Mouse (Mus musculus) heart, embryonic 15.5 days (tissue): ENCODE results near the gene Trim44. TPM values are rescaled to one million over a fixed set of nuclear protein-coding genes. Genes with fewer than 3 reads are reported as not detected.

Experiments
- ATAC-seq: fragments of 200-750 bp; cut with Nextera tagmentation; replicated peaks from 2 replicates; pipeline ENCODE4 v1.8.0; 2017; ENCODE audit warnings: low read depth, moderate TSS enrichment; ENCODE audit not compliant: insufficient number of reproducible peaks, insufficient read depth, low FRiP score
- H3K27ac ChIP-seq: fragments of 300-500 bp; sonication (generic); 2 replicates; pipeline ENCODE4 v1.5.1; 2015; ENCODE audit warnings: mild to moderate bottlenecking, inconsistent platforms
- H3K27me3 ChIP-seq: fragments of 300-500 bp; sonication (generic); 2 replicates; pipeline ENCODE4 v1.6.1; 2015; ENCODE audit warnings: inconsistent platforms
- H3K36me3 ChIP-seq: fragments of 300-500 bp; sonication (generic); 2 replicates; pipeline ENCODE4 v1.6.1; 2015; ENCODE audit warnings: mild to moderate bottlenecking, inconsistent platforms
- H3K4me1 ChIP-seq: fragments of 300-500 bp; sonication (generic); replicated peaks from 2 replicates; pipeline ENCODE4 v1.6.1; 2015; ENCODE audit warnings: inconsistent platforms
- H3K4me2 ChIP-seq: fragments of 300-500 bp; sonication (generic); 2 replicates; pipeline ENCODE4 v1.6.1; 2015; ENCODE audit warnings: inconsistent platforms, mild to moderate bottlenecking, moderate library complexity
- H3K4me3 ChIP-seq: fragments of 300-500 bp; sonication (generic); 2 replicates; pipeline ENCODE4 v1.5.1; 2015; ENCODE audit warnings: mild to moderate bottlenecking, inconsistent platforms
- H3K9ac ChIP-seq: fragments of 300-500 bp; sonication (generic); 2 replicates; pipeline ENCODE4 v1.6.1; 2015; ENCODE audit warnings: mild to moderate bottlenecking, inconsistent platforms
- H3K9me3 ChIP-seq: fragments of 300-500 bp; sonication (generic); replicated peaks from 2 replicates; pipeline ENCODE4 v1.6.1; 2016; ENCODE audit warnings: inconsistent platforms
- WGBS: fragments of 180-500 bp; shearing (Covaris S2); methylation state at CpG from one replicate; pipeline ENCODE4 v1.1.7; 2015; ENCODE audit warnings: mixed read lengths; 5-methylcytosine and 5-hydroxymethylcytosine counted together
- polyA plus RNA-seq: library from polyadenylated mRNA; unstranded; fragments of >200 nt; fragmentation: Nextera tagmentation; extraction: Ambion mirVana; gene quantifications from 2 replicates; pipeline ENCODE4 v1.2.1, GENCODE M21; 2015

The Trim44 gene
- polyA plus RNA-seq, result 22.5 and 25.2 TPM in 2 replicates

DNA sequence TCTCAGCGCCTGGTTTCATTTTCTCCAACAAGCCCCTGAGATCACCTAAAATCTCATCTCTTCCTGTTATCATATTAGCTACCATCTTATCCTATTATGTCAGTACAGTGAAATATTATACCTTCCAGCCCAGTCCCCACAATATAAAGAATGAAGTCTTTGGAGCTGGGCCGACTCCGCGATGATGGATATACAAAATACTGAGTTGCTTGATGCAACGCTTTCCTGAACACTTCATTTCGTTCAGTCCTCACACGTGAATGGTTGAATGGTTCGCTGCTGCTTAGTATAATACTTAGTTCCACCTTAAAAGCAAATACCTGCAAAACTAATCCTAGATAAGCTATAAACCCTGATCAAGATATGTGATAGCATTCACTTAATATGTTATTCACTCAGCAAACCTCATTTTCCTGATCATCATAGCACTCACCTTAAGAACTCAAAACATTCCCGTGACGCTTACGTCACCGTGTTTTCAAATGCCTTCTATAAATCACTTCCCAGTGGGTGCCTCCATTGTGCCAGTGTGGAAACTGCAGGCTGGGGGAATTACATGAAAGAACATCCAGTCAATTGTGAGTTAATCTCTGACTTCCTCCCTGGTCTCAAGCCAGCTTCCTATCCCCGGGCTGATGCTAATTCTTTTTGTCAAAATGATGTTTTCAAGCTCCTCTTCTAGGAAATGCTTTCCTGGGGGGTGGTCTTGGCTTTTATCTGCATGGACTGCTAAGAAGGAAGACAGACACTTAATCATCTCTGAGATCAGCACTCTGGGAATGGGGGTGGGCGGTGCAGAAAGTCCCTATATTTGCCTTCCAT is at the start of gene Trim44:
Gene Trim44 (minus strand): TSS at position 466 of the 822 bp plus-strand sequence.
- Histone ChIP-seq H3K36me3 (no peaks in the 10 kb centered on the region), H3K27me3 (no peaks in the 10 kb centered on the region), H3K9ac (no peak within 1 kb of the TSS), H3K27ac (no peak within 1 kb of the TSS), H3K4me3 (no peak within 1 kb of the TSS), H3K4me2 (peak within 1 kb of the TSS; percentile 37), H3K4me1 (peaks cover 19% of the 10 kb centered on the region), H3K9me3 (no peaks in the 10 kb centered on the region)
- no peak for ATAC-seq
- WGBS, result 44% methylated on average over 14 of the region's 14 CpGs

DNA sequence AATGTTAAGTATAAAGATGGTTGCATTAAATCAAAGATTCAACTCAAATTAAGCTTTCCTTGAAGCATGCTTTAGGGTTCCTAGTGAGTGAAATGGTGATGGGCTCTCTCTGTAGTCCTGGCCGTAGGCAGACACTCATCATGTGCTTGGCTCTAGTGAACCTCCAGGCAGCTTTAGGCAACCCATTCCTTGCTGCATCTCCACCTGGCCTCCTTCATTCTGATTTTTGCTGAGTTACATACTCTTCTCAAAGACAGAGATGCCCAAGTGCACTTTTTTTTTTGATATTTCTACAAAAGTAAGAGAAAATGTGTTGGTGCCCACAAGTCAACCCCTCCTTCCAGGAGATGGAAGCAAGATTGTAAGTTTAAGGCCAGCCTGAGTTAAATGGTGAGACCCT is 47.5 kb upstream of the Trim44 start:
- Histone ChIP-seq H3K4me1 (peaks cover 22% of the 10 kb centered on the region), H3K4me2 (no peak overlapping the region), H3K27me3 (peaks cover 68% of the 10 kb centered on the region), H3K27ac (no peak overlapping the region), H3K4me3 (no peak overlapping the region), H3K9ac (no peak overlapping the region), H3K36me3 (no peaks in the 10 kb centered on the region), H3K9me3 (no peaks in the 10 kb centered on the region)
- no peak for ATAC-seq
- WGBS, result 76% methylated on average over 1 of the region's 1 CpGs

DNA sequence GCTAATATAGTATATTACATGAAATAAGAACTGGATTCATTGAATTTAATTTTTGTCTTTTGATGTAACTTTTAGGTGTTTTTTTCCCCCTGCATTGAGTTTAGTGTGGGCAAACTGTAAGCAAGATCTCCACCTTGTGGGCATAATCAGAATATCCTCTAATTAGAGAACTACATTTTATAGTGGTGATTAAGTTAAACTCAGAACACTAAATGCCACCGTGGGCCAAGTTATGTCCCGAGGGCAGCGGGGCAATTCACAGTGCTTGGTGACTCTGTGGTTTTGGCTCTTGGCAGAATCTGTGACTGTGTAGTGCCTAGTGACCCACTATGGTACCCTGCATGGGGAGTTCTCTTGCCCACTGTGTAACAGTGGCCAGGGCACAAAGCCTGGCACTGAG is 45.8 kb upstream of the Trim44 start:
- no peak overlapping the region for H3K4me3 ChIP-seq
- peaks cover 29% of the 10 kb centered on the region for H3K4me1 ChIP-seq
- 29% methylated on average over 3 of the region's 3 CpGs for WGBS
- H3K9me3 ChIP-seq, result no peaks in the 10 kb centered on the region
- H3K9ac ChIP-seq, result no peak overlapping the region
- H3K4me2 ChIP-seq, result no peak overlapping the region
- no peaks in the 10 kb centered on the region for H3K36me3 ChIP-seq
- no peak for ATAC-seq
- H3K27ac ChIP-seq, result no peak overlapping the region
- H3K27me3 ChIP-seq, result peaks cover 53% of the 10 kb centered on the region

DNA sequence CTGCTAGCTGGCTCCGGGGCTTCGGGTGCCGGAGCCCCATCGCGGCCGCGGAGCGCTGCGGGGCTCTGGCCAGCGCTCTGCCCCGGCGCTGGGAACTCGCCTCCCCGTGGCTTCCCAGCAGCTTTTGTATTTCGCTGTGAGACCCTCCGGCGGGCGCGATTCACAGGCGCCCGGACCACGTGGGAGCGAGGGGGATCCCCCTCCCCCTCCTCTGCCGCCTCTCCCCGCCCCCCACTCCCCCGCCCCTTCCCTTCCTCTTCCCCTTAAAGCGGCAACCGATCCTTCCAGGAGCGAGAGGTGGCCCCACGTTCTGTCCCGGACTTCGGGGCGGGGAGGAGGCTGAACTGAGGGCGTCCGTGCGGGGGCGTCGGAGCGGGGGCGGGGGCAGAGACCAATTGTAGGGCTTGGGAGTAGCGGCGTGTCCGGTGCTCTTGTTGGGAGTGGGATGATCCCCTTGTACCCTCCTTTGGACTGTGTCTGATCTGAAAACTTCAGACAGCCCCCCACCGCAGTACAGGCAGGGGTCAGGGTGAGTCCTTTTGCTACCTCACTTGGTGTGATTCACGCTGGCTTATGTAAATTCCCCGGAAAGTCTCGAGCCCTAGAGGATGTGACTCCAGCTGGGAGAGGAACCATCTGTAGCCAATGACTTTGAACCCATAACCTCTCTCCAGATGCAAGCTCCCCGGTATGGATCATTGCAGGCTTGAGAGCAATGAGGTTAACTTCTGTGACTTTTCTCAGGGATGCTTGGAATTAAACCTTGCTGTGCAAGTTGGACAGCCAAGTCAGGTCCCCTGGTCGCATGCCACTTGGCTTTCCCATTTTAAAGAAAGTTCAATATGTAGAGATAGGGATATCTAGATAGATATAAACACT is 44.3 kb upstream of the Trim44 start, which contains the start of gene Fjx1:
Gene Fjx1 (minus strand): TSS at position 829 of the 879 bp plus-strand sequence.
- Histone ChIP-seq H3K4me1 (peaks cover 24% of the 10 kb centered on the region), H3K4me2 (peak within 1 kb of the TSS; percentile 99), H3K9ac (peak within 1 kb of the TSS; percentile 59), H3K9me3 (no peaks in the 10 kb centered on the region), H3K4me3 (peak within 1 kb of the TSS; percentile 60), H3K36me3 (no peaks in the 10 kb centered on the region), H3K27me3 (peaks cover 40% of the 10 kb centered on the region), H3K27ac (peak within 1 kb of the TSS; percentile 13; the same call in 1 of the 2 replicates)
- WGBS, result 1% methylated on average over 47 of the region's 49 CpGs
- peak; percentile 62 for ATAC-seq

DNA sequence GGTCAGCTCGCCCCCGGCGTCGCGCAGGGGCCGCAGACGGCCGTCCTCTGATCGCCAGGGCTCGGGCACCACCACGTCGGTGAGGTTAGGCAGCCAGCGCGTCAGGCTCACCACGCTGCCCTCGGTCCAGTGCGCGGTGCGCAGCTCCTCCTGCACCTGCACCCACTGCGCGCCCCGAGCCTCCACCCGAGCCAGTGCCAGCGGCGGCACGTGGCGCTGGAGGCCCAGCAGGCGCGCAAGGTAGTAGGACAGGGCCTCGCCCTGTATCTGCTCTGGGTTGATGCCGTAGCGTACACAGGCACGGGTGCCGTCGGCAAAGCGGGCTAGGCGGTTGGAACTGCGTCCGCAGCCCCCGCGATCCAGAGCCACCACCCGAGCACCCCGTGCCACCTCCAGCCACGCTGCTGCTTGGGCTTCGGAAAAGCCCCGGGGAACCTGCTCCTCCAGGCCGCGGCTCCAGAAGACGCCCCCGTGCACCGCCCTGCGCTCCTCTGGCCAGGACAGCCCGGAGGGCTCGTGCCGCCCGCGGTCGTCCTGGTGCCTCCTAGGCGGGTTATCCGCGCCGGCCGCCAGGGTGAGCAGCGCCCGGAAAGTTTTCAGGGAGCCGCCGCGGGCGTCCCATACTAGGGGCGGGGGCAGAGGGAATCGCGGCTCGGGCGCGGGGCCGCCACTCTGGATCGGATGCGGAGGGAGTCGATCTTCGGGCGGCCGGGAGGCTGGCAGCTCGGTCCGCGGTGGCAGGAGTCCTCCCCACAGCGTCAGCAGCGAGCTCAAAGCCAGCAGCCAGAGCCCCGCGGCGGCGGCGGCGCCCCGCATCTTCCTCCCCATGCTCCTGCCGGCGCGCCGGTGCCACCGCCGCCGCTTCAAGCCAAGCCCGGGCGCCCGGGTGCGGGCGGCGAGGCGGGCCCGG is 43.4 kb upstream of the Trim44 start:
- peak overlapping the region; percentile 13; the same call in 1 of the 2 replicates for H3K27ac ChIP-seq
- peaks cover 24% of the 10 kb centered on the region for H3K4me1 ChIP-seq
- H3K4me3 ChIP-seq, result peak overlapping the region; percentile 60
- H3K9me3 ChIP-seq, result no peaks in the 10 kb centered on the region
- peaks cover 32% of the 10 kb centered on the region; the same call in 1 of the 2 replicates for H3K27me3 ChIP-seq
- no peaks in the 10 kb centered on the region for H3K36me3 ChIP-seq
- peak overlapping the region; percentile 59 for H3K9ac ChIP-seq
- H3K4me2 ChIP-seq, result peak overlapping the region; percentile 99
- ATAC-seq, result peak; percentile 44
- under 1% methylated on average over 83 of the region's 109 CpGs for WGBS

DNA sequence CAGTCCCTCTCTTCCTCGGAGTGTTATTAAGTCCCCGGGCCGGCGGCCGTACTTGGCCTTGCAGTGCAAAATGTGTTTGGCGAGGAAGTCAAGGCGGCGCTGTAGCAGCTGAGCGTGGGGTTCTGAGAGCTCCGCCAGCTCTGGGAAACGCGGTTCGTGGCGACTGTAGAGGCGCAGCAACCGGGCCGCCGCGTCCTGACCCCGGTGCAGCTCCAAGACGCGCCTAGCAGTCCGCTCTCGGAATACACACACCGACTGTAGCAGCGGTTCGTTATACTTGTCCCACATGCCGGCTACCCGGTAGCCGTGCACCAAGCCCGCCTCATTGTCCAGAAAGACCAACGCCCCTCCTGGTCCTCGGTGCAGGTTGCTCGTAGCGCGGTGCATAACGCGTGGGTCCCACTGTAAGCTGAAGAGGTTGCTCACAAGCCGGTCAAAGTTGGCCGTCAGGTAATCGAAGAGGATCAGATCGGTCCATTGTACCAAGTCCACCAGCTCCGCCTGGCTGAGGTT is 42.7 kb upstream of the Trim44 start:
- Histone ChIP-seq H3K9me3 (no peaks in the 10 kb centered on the region), H3K4me3 (peak overlapping the region; percentile 60), H3K27me3 (peaks cover 26% of the 10 kb centered on the region; the same call in 1 of the 2 replicates), H3K4me2 (peak overlapping the region; percentile 99), H3K4me1 (peaks cover 24% of the 10 kb centered on the region), H3K9ac (peak overlapping the region; percentile 59), H3K27ac (no peak overlapping the region), H3K36me3 (no peaks in the 10 kb centered on the region)
- WGBS, result under 1% methylated on average over 43 of the region's 43 CpGs
- ATAC-seq, result peak; percentile 1; the same call in 1 of the 2 replicates

DNA sequence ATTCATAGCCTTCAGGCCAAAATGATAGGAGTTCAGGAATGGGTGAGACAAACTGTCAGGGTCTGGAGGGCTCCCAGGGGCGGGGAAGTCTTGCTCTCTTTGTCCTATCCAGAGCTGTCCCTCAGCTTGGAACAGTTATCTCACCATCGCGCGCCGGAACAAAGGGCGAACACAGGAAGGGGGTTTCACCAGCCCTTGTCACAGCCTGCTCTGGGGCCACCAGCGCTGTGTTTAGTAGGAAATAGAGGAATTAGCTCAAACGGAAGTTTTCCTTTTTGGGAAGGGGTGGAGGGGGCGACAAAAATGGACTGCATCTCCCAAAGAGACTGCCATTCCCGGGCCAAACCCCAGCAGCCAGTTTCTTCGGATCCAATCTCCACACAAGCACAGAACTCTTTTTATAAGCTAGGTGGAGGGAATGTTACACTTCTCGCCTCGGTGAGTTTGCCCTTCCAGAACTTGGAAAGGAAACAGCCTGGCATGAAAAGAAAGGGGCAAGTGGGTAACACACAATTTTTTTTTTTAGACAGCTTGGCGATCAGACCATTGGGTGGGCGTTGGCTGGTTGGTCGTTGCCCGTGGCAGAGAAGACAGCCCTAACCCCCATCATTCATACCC is 42.1 kb upstream of the Trim44 start:
- H3K27ac ChIP-seq, result no peak overlapping the region
- H3K4me1 ChIP-seq, result peaks cover 24% of the 10 kb centered on the region
- no peaks in the 10 kb centered on the region for H3K36me3 ChIP-seq
- H3K27me3 ChIP-seq, result peaks cover 20% of the 10 kb centered on the region; the same call in 1 of the 2 replicates
- peak overlapping the region; percentile 59 for H3K9ac ChIP-seq
- H3K4me2 ChIP-seq, result peak overlapping the region; percentile 99
- ATAC-seq, result no peak
- peak overlapping the region; percentile 60 for H3K4me3 ChIP-seq
- 2% methylated on average over 17 of the region's 17 CpGs for WGBS
- no peaks in the 10 kb centered on the region for H3K9me3 ChIP-seq

DNA sequence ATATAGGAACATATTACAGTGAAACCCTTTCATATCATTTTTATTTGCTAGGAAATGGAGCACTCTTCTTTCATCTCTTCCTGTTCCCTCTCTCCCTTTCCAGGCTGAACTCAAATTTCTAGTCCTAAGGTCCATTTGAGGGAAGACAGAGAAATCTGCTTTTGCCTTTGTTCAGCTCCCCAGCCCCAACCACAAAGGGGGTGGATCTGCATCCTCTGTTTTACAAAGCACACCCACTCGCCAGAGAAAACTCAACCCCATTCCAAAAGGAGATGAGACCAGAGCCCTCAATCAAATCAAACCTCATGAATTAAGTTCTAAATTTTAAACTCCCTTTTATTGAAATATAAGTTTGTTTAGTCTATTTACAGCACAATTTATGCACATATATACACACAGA is 41.4 kb upstream of the Trim44 start:
- no peak for ATAC-seq
- Histone ChIP-seq H3K27me3 (peaks cover 16% of the 10 kb centered on the region; the same call in 1 of the 2 replicates), H3K9me3 (no peaks in the 10 kb centered on the region), H3K27ac (no peak overlapping the region), H3K4me3 (no peak overlapping the region), H3K4me2 (no peak overlapping the region), H3K36me3 (no peaks in the 10 kb centered on the region), H3K4me1 (peaks cover 24% of the 10 kb centered on the region), H3K9ac (no peak overlapping the region)
- WGBS, result 56% methylated on average over 1 of the region's 1 CpGs

DNA sequence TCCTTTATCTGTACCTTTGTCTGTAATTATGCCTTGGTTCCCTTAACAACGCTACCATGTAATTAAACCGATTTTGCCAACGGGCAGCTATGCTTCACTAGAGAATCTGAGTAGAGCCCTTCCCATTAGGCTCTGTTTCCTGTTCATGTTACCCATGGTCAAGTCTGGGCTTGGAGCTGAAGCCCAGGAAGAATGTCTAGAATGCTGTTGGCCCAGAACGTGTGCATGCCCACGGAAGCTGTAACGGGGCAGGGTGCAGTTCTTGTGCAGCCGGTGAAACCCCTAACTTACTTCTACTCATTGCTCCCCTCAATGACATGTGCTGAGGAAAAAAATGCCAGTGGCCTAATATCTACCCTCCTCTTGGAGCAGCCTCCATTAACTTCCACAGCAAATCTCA is 40.2 kb upstream of the Trim44 start:
- 76% methylated on average over 7 of the region's 7 CpGs for WGBS
- Histone ChIP-seq H3K36me3 (no peaks in the 10 kb centered on the region), H3K9ac (no peak overlapping the region), H3K27ac (no peak overlapping the region), H3K4me3 (no peak overlapping the region), H3K9me3 (no peaks in the 10 kb centered on the region), H3K27me3 (peaks cover 10% of the 10 kb centered on the region; the same call in 1 of the 2 replicates), H3K4me2 (no peak overlapping the region), H3K4me1 (peaks cover 24% of the 10 kb centered on the region)
- no peak for ATAC-seq

DNA sequence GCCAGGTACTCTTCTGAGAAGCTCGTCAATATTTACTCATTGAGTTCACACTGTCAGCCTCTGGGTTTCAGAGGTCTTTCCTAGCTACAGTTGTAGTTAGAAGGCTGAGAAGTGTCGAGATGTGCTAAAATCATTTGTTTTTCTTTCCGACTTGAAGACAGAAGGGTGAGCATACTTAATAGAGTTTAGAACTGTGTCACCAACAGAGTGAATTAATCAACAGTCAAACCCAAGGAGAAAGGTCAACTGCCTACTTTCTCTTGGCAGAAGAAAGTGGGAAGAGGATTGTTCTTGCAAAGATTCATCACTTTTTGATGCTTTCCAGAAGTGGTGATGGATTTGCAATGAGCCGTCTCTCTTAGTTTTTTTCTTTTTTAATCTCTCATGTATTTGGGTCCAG is 39.2 kb upstream of the Trim44 start:
- 61% methylated on average over 4 of the region's 4 CpGs for WGBS
- no peak for ATAC-seq
- H3K9me3 ChIP-seq, result no peaks in the 10 kb centered on the region
- H3K36me3 ChIP-seq, result no peaks in the 10 kb centered on the region
- peaks cover 21% of the 10 kb centered on the region for H3K4me1 ChIP-seq
- H3K27ac ChIP-seq, result no peak overlapping the region
- H3K4me3 ChIP-seq, result no peak overlapping the region
- H3K9ac ChIP-seq, result no peak overlapping the region
- peaks cover 10% of the 10 kb centered on the region; the same call in 1 of the 2 replicates for H3K27me3 ChIP-seq
- no peak overlapping the region for H3K4me2 ChIP-seq
